Mouse (Mus musculus): ENCODE results near the gene Ldhc.
A peak's percentile ranks its signal among the peaks of the same experiment; 100 is the strongest.
"Not testable (repeated sequence)": the region's sequence is repeated elsewhere in the genome, so short reads cannot be mapped to it uniquely, and the experiment has no call there.

Ldhc gene

GRCm38 (mm10) chr7:46843576-46843975 lies 17.4 kb upstream of the Ldhc start:
- no peak for DNase-seq

GRCm38 (mm10) chr7:46845211-46845977 lies 15.6 kb upstream of the Ldhc start:
- DNase-seq, result peak; percentile 81

GRCm38 (mm10) chr7:46845978-46846485 lies 15.0 kb upstream of the Ldhc start:
- peak; percentile 38 for DNase-seq

GRCm38 (mm10) chr7:46846486-46847244 lies 14.3 kb upstream of the Ldhc start:
- DNase-seq, result peak; percentile 45

- no peak for DNase-seq
These were observed 11.7 kb upstream of the Ldhc start for GRCm38 (mm10) chr7:46849287-46849686.

- DNase-seq, result no peak
These were observed 10.0 kb upstream of the Ldhc start for GRCm38 (mm10) chr7:46851026-46851425.

- DNase-seq, result no peak
These were observed 8.3 kb upstream of the Ldhc start for GRCm38 (mm10) chr7:46852666-46853065.

GRCm38 (mm10) chr7:46853365-46853764 lies 7.6 kb upstream of the Ldhc start:
- no peak for DNase-seq

- DNase-seq, result no peak
These were observed 5.0 kb upstream of the Ldhc start for GRCm38 (mm10) chr7:46855866-46856560.

- no peak for DNase-seq
These were observed 3.6 kb upstream of the Ldhc start for GRCm38 (mm10) chr7:46857436-46857835.

GRCm38 (mm10) chr7:46859031-46859430 lies 2.0 kb upstream of the Ldhc start:
- no peak for DNase-seq

GRCm38 (mm10) chr7:46871988-46872387 lies 11.0 kb downstream of the Ldhc start:
- no peak for DNase-seq

GRCm38 (mm10) chr7:46876841-46877240 lies 15.8 kb downstream of the Ldhc start:
- no peak for DNase-seq

GRCm38 (mm10) chr7:46877255-46877654 lies 16.3 kb downstream of the Ldhc start:
- DNase-seq, result no peak

- DNase-seq, result no peak
These were observed 18.8 kb downstream of the Ldhc start for GRCm38 (mm10) chr7:46879851-46880250.

GRCm38 (mm10) chr7:46880992-46881391 lies 20.0 kb downstream of the Ldhc start:
- DNase-seq, result no peak

GRCm38 (mm10) chr7:46881941-46882340 lies 20.9 kb downstream of the Ldhc start:
- DNase-seq, result not testable (repeated sequence)

GRCm38 (mm10) chr7:46883304-46883703 lies 22.3 kb downstream of the Ldhc start:
- DNase-seq, result no peak

- no peak for DNase-seq
These were observed 34.5 kb downstream of the Ldhc start for GRCm38 (mm10) chr7:46895511-46895910.

GRCm38 (mm10) chr7:46899343-46899742 lies 38.3 kb downstream of the Ldhc start:
- DNase-seq, result no peak

- no peak for DNase-seq
These were observed 50.2 kb downstream of the Ldhc start for GRCm38 (mm10) chr7:46911250-46911649.

- no peak for DNase-seq
These were observed 55.4 kb downstream of the Ldhc start for GRCm38 (mm10) chr7:46916376-46916775.

- DNase-seq, result no peak
These were observed 57.8 kb downstream of the Ldhc start for GRCm38 (mm10) chr7:46918678-46919371.

Measured in cerebellum, adult 8-10 months (tissue).